Mouse (Mus musculus) ovary, adult 2 months (tissue): ENCODE data around the gene Gm13288. TPM values are rescaled to one million over a fixed set of nuclear protein-coding genes. Genes with fewer than 3 reads are reported as not detected.

Experiments used
- polyA plus RNA-seq: library from polyadenylated mRNA; depleted of rRNA; stranded (reverse); fragments of >200 nt; gene quantifications from 2 replicates; pipeline ENCODE4 v1.2.3, GENCODE M21; 2012; rRNA removed

Gm13288 gene
- polyA plus RNA-seq, 1 experiment = 0.06 TPM

Other genes with a start within 250 kb of the Gm13288 start
- not detected in 2 replicates for gene Ifna15, start 247.3 kb upstream of the Gm13288 start, polyA plus RNA-seq
- gene Ifna14, start 233.7 kb upstream of the Gm13288 start, polyA plus RNA-seq = not detected in 2 replicates
- not detected in 2 replicates for gene Ifna9, start 213.1 kb upstream of the Gm13288 start, polyA plus RNA-seq
- not detected in 2 replicates for gene Ifna12, start 202.2 kb upstream of the Gm13288 start, polyA plus RNA-seq
- gene C87499, start 171.1 kb upstream of the Gm13288 start, polyA plus RNA-seq = 1.1 and 1.9 TPM in 2 replicates
- not detected in 2 replicates for gene Ifna13, start 161.1 kb upstream of the Gm13288 start, polyA plus RNA-seq
- gene Ifna16, start 128.6 kb upstream of the Gm13288 start, polyA plus RNA-seq = not detected in 2 replicates
- gene Ifna2, start 121.6 kb upstream of the Gm13288 start, polyA plus RNA-seq = not detected in 2 replicates
- not detected in 2 replicates for gene Ifnab, start 114.2 kb upstream of the Gm13288 start, polyA plus RNA-seq
- 0.54 and 0.57 TPM in 2 replicates for gene Gm26566, start 83.7 kb upstream of the Gm13288 start, polyA plus RNA-seq
- gene Klhl9, start 83.1 kb upstream of the Gm13288 start, polyA plus RNA-seq = 26.4 and 40.2 TPM in 2 replicates
- not detected in 2 replicates for gene Gm13271, start 50.7 kb upstream of the Gm13288 start, polyA plus RNA-seq
- not detected in 2 replicates for gene Gm13283, start 45.4 kb upstream of the Gm13288 start, polyA plus RNA-seq
- not detected in 2 replicates for gene Gm13290, start 31.7 kb upstream of the Gm13288 start, polyA plus RNA-seq
- not detected in 2 replicates for gene Gm13289, start 28.6 kb upstream of the Gm13288 start, polyA plus RNA-seq
- not detected in 2 replicates for gene Gm13272, start 25.7 kb upstream of the Gm13288 start, polyA plus RNA-seq
- not detected in 2 replicates for gene Ifnz, start 23.4 kb upstream of the Gm13288 start, polyA plus RNA-seq
- gene Gm13276, start 19.8 kb upstream of the Gm13288 start, polyA plus RNA-seq = not detected in 2 replicates
- gene Gm13277, start 16.9 kb upstream of the Gm13288 start, polyA plus RNA-seq = not detected in 2 replicates
- gene Gm13278, start 14.0 kb upstream of the Gm13288 start, polyA plus RNA-seq = not detected in 2 replicates
- not detected in 2 replicates for gene Gm13275, start 11.0 kb upstream of the Gm13288 start, polyA plus RNA-seq
- not detected in 2 replicates for gene Gm13279, start 8.1 kb upstream of the Gm13288 start, polyA plus RNA-seq
- gene Gm13285, start 5.9 kb upstream of the Gm13288 start, polyA plus RNA-seq = not detected in 2 replicates
- gene Gm13287, start 2.3 kb upstream of the Gm13288 start, polyA plus RNA-seq = not detected in 2 replicates
- not detected in 2 replicates for gene Ifna7, start 10.7 kb downstream of the Gm13288 start, polyA plus RNA-seq
- not detected in 2 replicates for gene Ifna11, start 14.4 kb downstream of the Gm13288 start, polyA plus RNA-seq
- gene Ifna6, start 21.9 kb downstream of the Gm13288 start, polyA plus RNA-seq = not detected in 2 replicates
- not detected in 2 replicates for gene Ifna5, start 30.0 kb downstream of the Gm13288 start, polyA plus RNA-seq
- not detected in 2 replicates for gene Ifna4, start 36.3 kb downstream of the Gm13288 start, polyA plus RNA-seq
- not detected in 2 replicates for gene Ifna1, start 44.6 kb downstream of the Gm13288 start, polyA plus RNA-seq
- 0.33 and 1.0 TPM in 2 replicates for gene Ifne, start 74.7 kb downstream of the Gm13288 start, polyA plus RNA-seq